Mouse (Mus musculus): ENCODE results near the gene Fmc1. TPM values are rescaled to one million over a fixed set of nuclear protein-coding genes. Genes with fewer than 3 reads are reported as not detected.

Fmc1 gene
- polyA plus RNA-seq (2015; fragmentation: Nextera tagmentation; extraction: Ambion mirVana), result 171 TPM in 2 replicates

DNA sequence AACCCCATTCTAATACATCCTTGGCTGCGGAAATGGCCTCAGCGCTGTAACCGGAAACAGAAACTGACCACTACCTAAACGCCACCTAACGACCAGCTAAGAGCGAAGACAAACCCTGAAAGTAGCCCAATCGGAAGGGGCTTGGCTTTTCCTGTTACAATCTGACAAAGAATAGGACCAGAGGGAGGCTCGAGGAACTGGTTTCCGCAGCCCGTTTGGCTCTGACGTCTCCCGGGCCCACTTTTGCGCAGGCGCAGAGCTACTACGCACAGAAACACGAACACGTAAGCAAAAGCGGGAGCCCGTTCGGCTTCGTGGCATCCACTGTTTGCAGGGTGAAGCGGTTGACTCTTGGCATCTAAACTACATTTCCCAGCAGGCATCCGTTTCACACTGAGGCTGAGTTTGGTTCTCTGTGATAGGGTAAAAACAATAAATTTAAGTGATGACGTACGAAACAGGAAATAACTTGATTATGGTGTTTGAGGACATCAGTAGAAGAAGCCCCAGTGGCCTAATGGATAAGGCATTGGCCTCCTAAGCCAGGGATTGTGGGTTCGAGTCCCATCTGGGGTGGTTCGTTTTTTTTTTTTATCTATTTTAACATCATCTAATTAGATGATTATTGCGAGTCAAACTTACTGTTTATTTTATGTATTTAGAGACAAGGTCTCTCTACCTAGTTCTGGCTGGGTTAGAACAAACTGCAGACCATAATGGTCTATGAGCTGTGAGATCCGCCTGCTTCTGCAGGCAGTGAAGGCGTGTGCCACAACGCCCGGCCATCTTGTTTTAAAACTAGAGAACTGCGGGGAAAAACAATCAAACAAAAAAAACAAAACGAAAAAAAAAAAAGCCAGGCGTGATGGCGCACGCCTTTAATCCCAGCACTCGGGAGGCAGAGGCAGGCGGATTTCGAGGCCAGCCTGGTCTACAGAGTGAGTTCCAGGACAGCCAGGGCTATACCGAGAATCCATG is at the start of gene Fmc1:
Fmc1 (plus strand) TSS at position 75 of the 978 bp plus-strand sequence.
- ATAC-seq (replicated peaks; ENCODE audit: low FRiP score), result peak; percentile 90
- WGBS, result 6% methylated on average over 41 of the region's 41 CpGs
- peaks cover 14% of the 10 kb centered on the region for H3K4me1 ChIP-seq

GRCm38 (mm10) chr6:38492550-38492949 is 40.8 kb upstream of the Fmc1 start:
- Histone ChIP-seq H3K9me3 (replicated peaks) (no peaks in the 10 kb centered on the region), H3K27ac (no peak overlapping the region), H3K4me3 (replicated peaks) (no peak overlapping the region), H3K36me3 (peaks cover 72% of the 10 kb centered on the region), H3K9ac (no peak overlapping the region), H3K4me1 (no peaks in the 10 kb centered on the region), H3K27me3 (no peaks in the 10 kb centered on the region), H3K4me2 (no peak overlapping the region)
- 86% methylated on average over 3 of the region's 3 CpGs for WGBS
- no peak for ATAC-seq (replicated peaks; ENCODE audit: low FRiP score)

More for the DNA sequence above, at the start of gene Fmc1:
- H3K4me2 ChIP-seq, result peak within 1 kb of the TSS; percentile 80
- H3K9ac ChIP-seq, result peak within 1 kb of the TSS; percentile 91
- H3K4me3 ChIP-seq (replicated peaks), result peak within 1 kb of the TSS; percentile 94
- no peaks in the 10 kb centered on the region for H3K27me3 ChIP-seq
- H3K36me3 ChIP-seq, result no peaks in the 10 kb centered on the region
- H3K27ac ChIP-seq, result peak within 1 kb of the TSS; percentile 99
- no peaks in the 10 kb centered on the region for H3K9me3 ChIP-seq (replicated peaks)

- Histone ChIP-seq H3K4me2 (no peak overlapping the region), H3K27ac (no peak overlapping the region), H3K4me1 (no peaks in the 10 kb centered on the region), H3K27me3 (no peaks in the 10 kb centered on the region), H3K9me3 (replicated peaks) (no peaks in the 10 kb centered on the region), H3K9ac (no peak overlapping the region), H3K4me3 (replicated peaks) (no peak overlapping the region), H3K36me3 (peaks cover 75% of the 10 kb centered on the region)
- 35% methylated on average over 4 of the region's 4 CpGs for WGBS
- ATAC-seq (replicated peaks; ENCODE audit: low FRiP score), result no peak
Observed at GRCm38 (mm10) chr6:38495641-38496040, 37.7 kb upstream of the Fmc1 start.

- no peaks in the 10 kb centered on the region for H3K27me3 ChIP-seq
- no peak overlapping the region for H3K4me3 ChIP-seq (replicated peaks)
- no peak for ATAC-seq (replicated peaks; ENCODE audit: low FRiP score)
- peaks cover 10% of the 10 kb centered on the region; the same call in 1 of the 2 replicates for H3K36me3 ChIP-seq
- no peak overlapping the region for H3K9ac ChIP-seq
- H3K9me3 ChIP-seq (replicated peaks), result no peaks in the 10 kb centered on the region
- no peak overlapping the region for H3K4me2 ChIP-seq
- H3K27ac ChIP-seq, result no peak overlapping the region
- H3K4me1 ChIP-seq, result no peaks in the 10 kb centered on the region
- WGBS, result 95% methylated on average over 1 of the region's 1 CpGs
Observed at GRCm38 (mm10) chr6:38512096-38512495, 21.2 kb upstream of the Fmc1 start.

DNA sequence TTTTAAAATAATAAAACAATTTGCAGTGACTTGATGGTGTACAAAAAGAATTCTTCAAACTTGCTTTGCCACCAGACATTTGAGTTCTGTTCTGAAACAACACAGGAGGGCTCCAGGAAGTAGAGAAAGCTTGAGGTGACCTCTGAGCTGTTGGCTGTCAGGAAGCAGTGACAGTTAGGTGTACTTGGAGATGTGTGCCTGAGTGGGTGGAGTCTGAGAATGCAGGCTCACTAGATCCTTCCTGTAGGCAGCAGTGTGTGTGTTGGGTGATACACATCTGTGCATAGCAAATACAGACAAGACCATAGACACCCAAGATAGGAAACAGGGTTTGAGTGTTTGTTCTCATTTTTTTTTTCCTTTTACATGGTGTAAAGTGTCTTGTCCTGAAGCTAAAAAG is 20.5 kb upstream of the Fmc1 start:
- Histone ChIP-seq H3K4me1 (no peaks in the 10 kb centered on the region), H3K27me3 (no peaks in the 10 kb centered on the region), H3K36me3 (peaks cover 10% of the 10 kb centered on the region; the same call in 1 of the 2 replicates), H3K4me2 (no peak overlapping the region), H3K27ac (no peak overlapping the region), H3K9me3 (replicated peaks) (no peaks in the 10 kb centered on the region), H3K9ac (no peak overlapping the region), H3K4me3 (replicated peaks) (no peak overlapping the region)
- ATAC-seq (replicated peaks; ENCODE audit: low FRiP score), result no peak

GRCm38 (mm10) chr6:38515201-38515600 is 18.1 kb upstream of the Fmc1 start:
- Histone ChIP-seq H3K9ac (no peak overlapping the region), H3K9me3 (replicated peaks) (no peaks in the 10 kb centered on the region), H3K4me3 (replicated peaks) (no peak overlapping the region), H3K4me1 (no peaks in the 10 kb centered on the region), H3K27me3 (no peaks in the 10 kb centered on the region), H3K36me3 (0 out of 2 replicates have a peak, but pooled peaks cover 2% of the 10 kb centered on the region), H3K4me2 (no peak overlapping the region), H3K27ac (no peak overlapping the region)
- WGBS, result 95% methylated on average over 4 of the region's 4 CpGs
- no peak for ATAC-seq (replicated peaks; ENCODE audit: low FRiP score)

- 15% methylated on average over 8 of the region's 8 CpGs for WGBS
- Histone ChIP-seq H3K4me1 (peaks cover 3% of the 10 kb centered on the region; the same call in 1 of the 2 replicates), H3K9me3 (replicated peaks) (no peaks in the 10 kb centered on the region), H3K4me2 (0 out of 2 replicates have a peak overlapping the region, but pooled peaks have one; percentile 20), H3K27ac (no peak overlapping the region), H3K36me3 (no peaks in the 10 kb centered on the region), H3K27me3 (no peaks in the 10 kb centered on the region), H3K9ac (no peak overlapping the region), H3K4me3 (replicated peaks) (no peak overlapping the region)
- no peak for ATAC-seq (replicated peaks; ENCODE audit: low FRiP score)
Observed at GRCm38 (mm10) chr6:38523851-38524250, 9.5 kb upstream of the Fmc1 start.

- H3K4me1 ChIP-seq, result peaks cover 14% of the 10 kb centered on the region
- H3K27ac ChIP-seq, result no peak overlapping the region
- 50% methylated on average over 5 of the region's 5 CpGs for WGBS
- H3K9me3 ChIP-seq (replicated peaks), result no peaks in the 10 kb centered on the region
- H3K4me2 ChIP-seq, result no peak overlapping the region
- H3K4me3 ChIP-seq (replicated peaks), result no peak overlapping the region
- H3K36me3 ChIP-seq, result no peaks in the 10 kb centered on the region
- no peak for ATAC-seq (replicated peaks; ENCODE audit: low FRiP score)
- H3K27me3 ChIP-seq, result no peaks in the 10 kb centered on the region
- no peak overlapping the region for H3K9ac ChIP-seq
Observed at GRCm38 (mm10) chr6:38531211-38531820, 2.0 kb upstream of the Fmc1 start.

DNA sequence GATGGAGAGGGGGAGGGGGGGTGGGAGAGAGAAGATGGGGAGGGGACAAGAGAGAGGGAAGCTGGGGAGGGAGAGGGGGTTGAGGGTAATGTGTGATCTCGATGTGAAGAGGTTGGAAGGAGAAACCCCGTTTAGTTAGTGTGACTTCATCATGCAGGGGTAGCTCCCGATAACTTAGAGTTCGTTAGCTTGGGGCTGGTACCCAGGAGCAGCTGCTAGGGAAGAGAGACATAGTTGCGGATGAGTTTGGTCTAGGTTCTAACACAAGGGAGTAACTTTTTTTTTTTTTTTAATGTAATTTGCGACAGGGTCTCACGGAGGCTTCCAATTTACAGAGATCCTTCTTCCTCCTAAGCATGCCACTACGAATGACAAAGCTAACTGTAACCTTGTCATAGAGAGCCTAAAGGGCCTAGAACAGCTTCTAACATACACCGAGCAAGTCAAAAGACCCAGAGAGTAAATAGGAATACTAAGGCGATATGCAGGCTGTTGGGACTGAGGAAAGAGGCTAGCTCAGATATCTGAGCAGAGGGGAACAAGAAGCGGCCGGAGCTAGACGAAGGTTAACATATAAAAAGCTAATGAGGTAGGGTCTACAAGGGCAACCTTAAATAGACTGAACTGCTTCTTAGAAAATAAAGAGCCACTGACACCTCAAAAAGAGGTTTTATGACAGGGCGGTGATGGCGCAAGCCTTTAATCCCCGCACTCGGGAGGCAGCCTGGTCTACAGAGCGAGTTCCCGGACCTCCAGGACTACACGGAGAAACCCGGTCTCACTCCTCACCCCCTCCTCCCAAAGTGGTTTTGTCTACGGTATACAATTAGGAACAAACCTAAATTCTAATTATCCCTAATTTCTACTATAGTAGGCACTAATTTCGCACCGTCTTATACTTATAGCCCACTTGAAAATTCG is 542 bp upstream of the Fmc1 start:
- peaks cover 14% of the 10 kb centered on the region for H3K4me1 ChIP-seq
- no peaks in the 10 kb centered on the region for H3K36me3 ChIP-seq
- 6% methylated on average over 25 of the region's 25 CpGs for WGBS

DNA sequence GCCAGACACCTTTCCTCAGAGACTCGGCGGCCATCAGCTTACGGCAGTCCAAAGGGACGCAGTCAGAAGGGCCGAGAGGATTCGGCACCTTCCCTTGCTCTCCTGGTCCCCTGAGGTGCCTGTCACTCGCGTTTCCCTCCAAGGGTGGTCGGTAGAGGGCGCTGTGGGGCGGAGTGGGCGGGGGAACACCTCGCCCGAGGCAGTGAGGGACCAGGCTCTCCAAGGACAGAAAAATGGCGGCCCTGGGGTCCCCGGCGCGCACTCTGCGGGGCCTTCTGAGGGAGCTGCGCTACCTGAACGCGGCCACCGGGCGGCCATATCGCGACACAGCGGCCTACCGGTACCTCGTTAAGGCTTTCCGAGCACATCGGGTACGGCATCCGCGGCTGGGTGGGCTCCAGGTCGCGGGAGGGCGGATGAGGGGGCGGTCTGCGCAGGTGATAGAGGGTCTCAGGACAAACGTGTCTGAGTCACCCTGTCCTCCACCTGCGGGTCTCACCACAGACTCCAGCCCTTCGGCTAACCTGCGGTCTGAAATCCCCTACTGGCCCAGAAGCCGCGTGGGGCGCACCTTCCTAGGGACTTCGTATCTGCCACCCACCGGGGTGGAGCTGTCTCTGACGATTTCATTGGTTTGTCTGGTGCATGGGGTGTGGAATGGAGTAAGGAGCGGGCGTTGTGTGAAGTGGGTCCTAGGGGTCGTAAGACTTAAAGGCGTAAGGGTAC is 1.5 kb downstream of the Fmc1 start:
- under 1% methylated on average over 53 of the region's 53 CpGs for WGBS
- ATAC-seq (replicated peaks; ENCODE audit: low FRiP score), result peak; percentile 84

More for the DNA sequence above, 542 bp upstream of the Fmc1 start:
- Histone ChIP-seq H3K4me3 (replicated peaks) (peak overlapping the region; percentile 94), H3K27me3 (no peaks in the 10 kb centered on the region), H3K9ac (peak overlapping the region; percentile 62), H3K9me3 (replicated peaks) (no peaks in the 10 kb centered on the region), H3K27ac (peak overlapping the region; percentile 99), H3K4me2 (peak overlapping the region; percentile 80)
- peak; percentile 38 for ATAC-seq (replicated peaks; ENCODE audit: low FRiP score)

GRCm38 (mm10) chr6:38535366-38535690 is 2.0 kb downstream of the Fmc1 start:
- no peaks in the 10 kb centered on the region for H3K27me3 ChIP-seq
- H3K9ac ChIP-seq, result peak overlapping the region; percentile 91; the same call in 1 of the 2 replicates
- peak overlapping the region; percentile 99 for H3K27ac ChIP-seq
- H3K4me1 ChIP-seq, result peaks cover 14% of the 10 kb centered on the region
- H3K9me3 ChIP-seq (replicated peaks), result no peaks in the 10 kb centered on the region
- WGBS, result 2% methylated on average over 9 of the region's 9 CpGs
- no peak for ATAC-seq (replicated peaks; ENCODE audit: low FRiP score)
- H3K36me3 ChIP-seq, result peaks cover 9% of the 10 kb centered on the region; the same call in 1 of the 2 replicates
- peak overlapping the region; percentile 94 for H3K4me3 ChIP-seq (replicated peaks)
- peak overlapping the region; percentile 80 for H3K4me2 ChIP-seq

More for the DNA sequence above, 1.5 kb downstream of the Fmc1 start:
- Histone ChIP-seq H3K27ac (peak overlapping the region; percentile 99), H3K36me3 (peaks cover 5% of the 10 kb centered on the region; the same call in 1 of the 2 replicates), H3K27me3 (no peaks in the 10 kb centered on the region), H3K9ac (peak overlapping the region; percentile 91), H3K4me3 (replicated peaks) (peak overlapping the region; percentile 94), H3K9me3 (replicated peaks) (no peaks in the 10 kb centered on the region), H3K4me2 (peak overlapping the region; percentile 80), H3K4me1 (peaks cover 14% of the 10 kb centered on the region)
